Mouse (Mus musculus): Measurements from ENCODE around the gene Xrcc1.

- TF ChIP-seq EP300 (IDR thresholded peaks at IDR 0.05; ENCODE audit: low read length) (no peak), CTCF (conservative IDR thresholded peaks at IDR 0.05 in 1 of 2, IDR thresholded peaks at IDR 0.05 in 1 of 2; ENCODE audit: low read depth in 2 of 2, low read length in 2 of 2) (no peak), E2F4 (IDR thresholded peaks at IDR 0.05; ENCODE audit: insufficient replicate concordance, low read depth, low read length) (no peak), JUN (IDR thresholded peaks at IDR 0.05; ENCODE audit: insufficient read depth, low read depth, low read length) (no peak), USF1 (IDR thresholded peaks at IDR 0.05; ENCODE audit: low read depth, low read length) (no peak), ZNF384 (IDR thresholded peaks at IDR 0.05; ENCODE audit: low read depth, low read length) (no peak), MYC (IDR thresholded peaks at IDR 0.05; ENCODE audit: low read depth, low read length) (no peak), CHD1 (IDR thresholded peaks at IDR 0.05; ENCODE audit: low read depth, low read length) (no peak)
Measured at GRCm38 (mm10) chr7:24517077-24517476, 29.0 kb upstream of the Xrcc1 start.
